Comparison of ENCODE assay signal across 14 mouse cellular contexts in genomic region chr7:43584790-43585189, GRCm38 (mm10). TPM values are rescaled to one million over a fixed set of nuclear protein-coding genes. Genes with fewer than 3 reads are reported as not detected.
DNase-seq lines count a peak whose midpoint lies in the region; ATAC-seq and TF ChIP-seq lines count a peak whose summit lies in the region.
"Had no signal": no experiment of that assay in that cellular context is flagged by ENCODE, and none has a peak within 500 bp of the region (broad histone marks: within the 10 kb centered on the region; RNA-seq: fewer than 3 reads in every experiment).

No protein-coding gene starts in this region.

- in situ Hi-C loops in CH12.LX (cut with MboI; ENCODE audit: low pct_ligation_motif_present, low pct_unique_long_range_greater_than_20kb, low sequenced_read_pairs) = no loop called here

- dilution Hi-C loops in CH12.LX (cut with MboI; ENCODE audit: extremely low pct_ligation_motif_present, extremely low pct_unique_long_range_greater_than_20kb, low sequenced_read_pairs) = no loop called here

- no peaks in the 10 kb centered on the region for H3K9me3 ChIP-seq in embryonic facial prominence, embryonic 11.5 days (replicated peaks; ENCODE audit: control insufficient read depth, low read length)
- H3K9me3 ChIP-seq in embryonic facial prominence, embryonic 10.5 days = no peaks in the 10 kb centered on the region
- H3K9me3 ChIP-seq in liver, embryonic 14.5 days (ENCODE audit: control insufficient read depth, low read length) = no peaks in the 10 kb centered on the region
- no peaks in the 10 kb centered on the region for H3K9me3 ChIP-seq in CH12.LX (replicated peaks; ENCODE audit: low read length)
- H3K9me3 ChIP-seq: limb, embryonic 12.5 days had no signal

- no peak for ATAC-seq in embryonic facial prominence, embryonic 11.5 days (replicated peaks; ENCODE audit: insufficient number of reproducible peaks, low FRiP score, low TSS enrichment, low read depth)
- ATAC-seq in liver, embryonic 14.5 days (ENCODE audit: insufficient read depth) = no peak

- DNase-seq in embryonic facial prominence, embryonic 11.5 days (ENCODE audit: low spot score) = peak; percentile 20
- DNase-seq in embryonic facial prominence, embryonic 10.5 days (ENCODE audit: low spot score) = no peak
- DNase-seq in liver, embryonic 14.5 days (ENCODE audit: low read depth in 3 of 3, low spot score in 3 of 3) = no peak
- DNase-seq in liver (no peak), CH12.LX (ENCODE audit: extremely low read depth) (no peak)
- no peak for DNase-seq in adrenal gland, postnatal 36 days
- DNase-seq in testis, postnatal 10 days (ENCODE audit: low spot score) = no peak
- DNase-seq: cerebellum, postnatal 36 days; kidney, adult 18-20 months had no signal

- no peak for TF ChIP-seq EP300 in liver, embryonic 14.5 days (IDR thresholded peaks at IDR 0.05; ENCODE audit: low read depth)
- TF ChIP-seq EP300 in CH12.LX (IDR thresholded peaks at IDR 0.05; ENCODE audit: low read length) = no peak

- H3K4me2 ChIP-seq in embryonic facial prominence, embryonic 11.5 days (ENCODE audit: low read depth, low read length) = no peak overlapping the region
- no peak overlapping the region for H3K4me2 ChIP-seq in liver, embryonic 14.5 days (ENCODE audit: low read depth)
- H3K4me2 ChIP-seq in CH12.LX (ENCODE audit: insufficient read depth, low read depth, poor library complexity, severe bottlenecking) = no peak overlapping the region
- H3K4me2 ChIP-seq: limb, embryonic 12.5 days had no signal

- H3K36me3 ChIP-seq in embryonic facial prominence, embryonic 11.5 days (replicated peaks; ENCODE audit: control insufficient read depth, insufficient read depth, low read depth, low read length) = peaks cover 14% of the 10 kb centered on the region
- H3K36me3 ChIP-seq in embryonic facial prominence, embryonic 10.5 days (replicated peaks) = peaks cover 73% of the 10 kb centered on the region
- H3K36me3 ChIP-seq in liver, embryonic 14.5 days (replicated peaks; ENCODE audit: control insufficient read depth, insufficient read depth, low read depth) = peaks cover 7% of the 10 kb centered on the region
- H3K36me3 ChIP-seq in CH12.LX (replicated peaks in 1 of 2; ENCODE audit: control insufficient read depth in 1 of 2, insufficient read depth in 1 of 2, low read length in 1 of 2) = peaks cover 45 to 70% of the 10 kb centered on the region in 2 experiments

- TF ChIP-seq CTCF in liver, embryonic 14.5 days (IDR thresholded peaks at IDR 0.05; ENCODE audit: low read depth) = peak; percentile 26
- TF ChIP-seq CTCF in CH12.LX (conservative IDR thresholded peaks at IDR 0.05 in 1 of 2, IDR thresholded peaks at IDR 0.05 in 1 of 2; ENCODE audit: low read depth in 2 of 2, low read length in 2 of 2) = peak in 1 of 2 experiments; percentile 37; a peak in 2 of 4 replicates
- TF ChIP-seq CTCF in cortical plate, adult 2 months (IDR thresholded peaks at IDR 0.05; ENCODE audit: extremely low read depth, insufficient read depth, low read length) = peak; percentile 20; the same call in 1 of the 2 replicates

- 93% methylated on average over 5 of the region's 5 CpGs for WGBS in embryonic facial prominence, embryonic 11.5 days
- WGBS in embryonic facial prominence, embryonic 10.5 days = 91% methylated on average over 5 of the region's 5 CpGs
- 71% methylated on average over 5 of the region's 5 CpGs for WGBS in liver, embryonic 14.5 days (ENCODE audit: insufficient replicate concordance)

- H3K27me3 ChIP-seq in embryonic facial prominence, embryonic 11.5 days (ENCODE audit: control insufficient read depth, insufficient read depth, low read length) = no peaks in the 10 kb centered on the region
- no peaks in the 10 kb centered on the region for H3K27me3 ChIP-seq in embryonic facial prominence, embryonic 10.5 days (replicated peaks; ENCODE audit: low read depth, poor library complexity, severe bottlenecking)
- H3K27me3 ChIP-seq in liver, embryonic 14.5 days (ENCODE audit: control insufficient read depth, insufficient read depth, low read length) = no peaks in the 10 kb centered on the region
- no peaks in the 10 kb centered on the region for H3K27me3 ChIP-seq in CH12.LX (replicated peaks)
- H3K27me3 ChIP-seq: limb, embryonic 12.5 days had no signal

- H3K79me2 ChIP-seq in CH12.LX (replicated peaks; ENCODE audit: control insufficient read depth, extremely low read depth, insufficient read depth, poor library complexity, severe bottlenecking) = peaks cover 15% of the 10 kb centered on the region

- no peak overlapping the region for H3K4me3 ChIP-seq in embryonic facial prominence, embryonic 11.5 days (ENCODE audit: low read depth, low read length)
- H3K4me3 ChIP-seq in embryonic facial prominence, embryonic 10.5 days = no peak overlapping the region
- H3K4me3 ChIP-seq in liver, embryonic 14.5 days (ENCODE audit: insufficient read depth in 1 of 2, low read depth in 2 of 2, low read length in 2 of 2) = no peak overlapping the region
- no peak overlapping the region for H3K4me3 ChIP-seq in CH12.LX (replicated peaks in 1 of 3; ENCODE audit: low read depth in 2 of 3, low read length in 2 of 3, poor library complexity in 1 of 3)
- no peak overlapping the region for H3K4me3 ChIP-seq in cortical plate, adult 2 months (ENCODE audit: insufficient read depth, low read length)
- H3K4me3 ChIP-seq: limb, embryonic 12.5 days had no signal

- TF ChIP-seq RAD21 in CH12.LX (IDR thresholded peaks at IDR 0.05; ENCODE audit: low read depth, low read length) = peak; percentile 6

- TF ChIP-seq POLR2A in CH12.LX (IDR thresholded peaks at IDR 0.05; ENCODE audit: low read depth, low read length) = no peak
- no peak for TF ChIP-seq POLR2A in cortical plate, adult 2 months (IDR thresholded peaks at IDR 0.05; ENCODE audit: extremely low read depth, insufficient read depth, low read length)

- no peaks in the 10 kb centered on the region for H3K4me1 ChIP-seq in embryonic facial prominence, embryonic 11.5 days (ENCODE audit: control insufficient read depth, insufficient read depth, low read length)
- peaks cover 15% of the 10 kb centered on the region for H3K4me1 ChIP-seq in embryonic facial prominence, embryonic 10.5 days
- H3K4me1 ChIP-seq in liver, embryonic 14.5 days (replicated peaks; ENCODE audit: control insufficient read depth in 2 of 2, insufficient read depth in 2 of 2, low read length in 1 of 2) = peaks cover 0 to 7% of the 10 kb centered on the region in 2 experiments; a peak in 2 of 4 replicates
- H3K4me1 ChIP-seq in CH12.LX (ENCODE audit: control insufficient read depth in 1 of 2, insufficient read depth in 2 of 2) = peaks cover 7 to 15% of the 10 kb centered on the region in 2 experiments
- no peaks in the 10 kb centered on the region; the same call in 1 of the 2 replicates for H3K4me1 ChIP-seq in cortical plate, adult 2 months (ENCODE audit: control insufficient read depth, insufficient read depth, low read length)

- H3K9ac ChIP-seq in embryonic facial prominence, embryonic 11.5 days (replicated peaks; ENCODE audit: low read length) = no peak overlapping the region
- no peak overlapping the region for H3K9ac ChIP-seq in liver, embryonic 14.5 days (replicated peaks)
- no peak overlapping the region for H3K9ac ChIP-seq in CH12.LX (ENCODE audit: insufficient read depth, low read depth)
- H3K9ac ChIP-seq: limb, embryonic 12.5 days had no signal

- H3K27ac ChIP-seq in embryonic facial prominence, embryonic 11.5 days (replicated peaks; ENCODE audit: low read depth, low read length) = no peak overlapping the region
- no peak overlapping the region for H3K27ac ChIP-seq in embryonic facial prominence, embryonic 10.5 days (replicated peaks)
- no peak overlapping the region for H3K27ac ChIP-seq in liver, embryonic 14.5 days
- no peak overlapping the region for H3K27ac ChIP-seq in CH12.LX (ENCODE audit: insufficient read depth, low read depth)
- no peak overlapping the region for H3K27ac ChIP-seq in cortical plate, adult 2 months (ENCODE audit: insufficient read depth, low read length)
- H3K27ac ChIP-seq: limb, embryonic 12.5 days; macrophage had no signal

RNA-seq across cellular contexts. Expression of gene Zfp719, which starts 5.4 kb away (rescaled TPM):
- polyA plus RNA-seq in embryonic facial prominence, embryonic 11.5 days (2014; fragmentation: Nextera tagmentation; extraction: Ambion mirVana) = 19.3 and 19.6 TPM in 2 replicates
- 15.0 and 15.6 TPM in 2 replicates for polyA plus RNA-seq in embryonic facial prominence, embryonic 10.5 days (2016; fragmentation: Nextera tagmentation; extraction: Ambion mirVana)
- polyA plus RNA-seq in liver, embryonic 14.5 days (2012; rRNA removed) = 0.56 and 0.87 TPM in 2 replicates
- 1.6 and 1.7 TPM in 2 replicates for polyA plus RNA-seq in liver, embryonic 14.5 days (2014; fragmentation: Nextera tagmentation; extraction: Ambion mirVana)
- total RNA-seq in CH12.LX (2012; rRNA removed) (5.8 and 6.6 TPM in 2 replicates), CH12.LX (2014; rRNA removed) (8.6 and 9.8 TPM in 2 replicates)
- 3.5 and 5.8 TPM in 2 replicates for polyA plus RNA-seq in CH12.LX (2012; ENCODE audit: insufficient read length, low read depth)
- 8.7 and 9.2 TPM in 2 replicates for polyA plus RNA-seq in cortical plate, adult 2 months (2012; rRNA removed)
- total RNA-seq in adrenal gland, postnatal 36 days (2021) = 10 to 100 TPM; 16.4 to 19.9 TPM

RNA-seq across cellular contexts. Expression of gene Zfp819, which starts 22.2 kb away (rescaled TPM):
- 0.14 and 0.67 TPM in 2 replicates for polyA plus RNA-seq in embryonic facial prominence, embryonic 11.5 days (2014; fragmentation: Nextera tagmentation; extraction: Ambion mirVana)
- 1.1 and 1.4 TPM in 2 replicates for polyA plus RNA-seq in embryonic facial prominence, embryonic 10.5 days (2016; fragmentation: Nextera tagmentation; extraction: Ambion mirVana)
- 0.07 TPM in 1 of 2 replicates, not detected in the other for polyA plus RNA-seq in liver, embryonic 14.5 days (2012; rRNA removed)
- not detected in 2 replicates for polyA plus RNA-seq in liver, embryonic 14.5 days (2014; fragmentation: Nextera tagmentation; extraction: Ambion mirVana)
- total RNA-seq in CH12.LX (2012; rRNA removed) (not detected in 2 replicates), CH12.LX (2014; rRNA removed) (not detected in 2 replicates)
- not detected in 2 replicates for polyA plus RNA-seq in CH12.LX (2012; ENCODE audit: insufficient read length, low read depth)
- polyA plus RNA-seq in cortical plate, adult 2 months (2012; rRNA removed) = 0.15 and 0.21 TPM in 2 replicates
- total RNA-seq in adrenal gland, postnatal 36 days (2021) = under 1 TPM in 1 of 2 experiments, not detected in 1; 0.26 TPM
- total RNA-seq: heart, adult 8-10 months; heart, postnatal 25 days had no signal
- polyA plus RNA-seq: macrophage had no signal

RNA-seq across cellular contexts. Expression of gene Zfp658, which starts 22.7 kb away (rescaled TPM):
- 5.4 and 7.1 TPM in 2 replicates for polyA plus RNA-seq in embryonic facial prominence, embryonic 11.5 days (2014; fragmentation: Nextera tagmentation; extraction: Ambion mirVana)
- polyA plus RNA-seq in embryonic facial prominence, embryonic 10.5 days (2016; fragmentation: Nextera tagmentation; extraction: Ambion mirVana) = 5.4 and 6.2 TPM in 2 replicates
- polyA plus RNA-seq in liver, embryonic 14.5 days (2012; rRNA removed) = 0.18 and 0.33 TPM in 2 replicates
- polyA plus RNA-seq in liver, embryonic 14.5 days (2014; fragmentation: Nextera tagmentation; extraction: Ambion mirVana) = 0.15 and 0.25 TPM in 2 replicates
- total RNA-seq in CH12.LX (2012; rRNA removed) = 2.5 and 2.9 TPM in 2 replicates
- 3.3 and 3.4 TPM in 2 replicates for total RNA-seq in CH12.LX (2014; rRNA removed)
- 2.0 and 2.3 TPM in 2 replicates for polyA plus RNA-seq in CH12.LX (2012; ENCODE audit: insufficient read length, low read depth)
- 5.9 and 6.1 TPM in 2 replicates for polyA plus RNA-seq in cortical plate, adult 2 months (2012; rRNA removed)
- 1 to 10 TPM; 2.5 to 2.6 TPM for total RNA-seq in adrenal gland, postnatal 36 days (2021)

RNA-seq across cellular contexts. Expression of gene Cd33, which starts 40.6 kb away (rescaled TPM):
- polyA plus RNA-seq in embryonic facial prominence, embryonic 11.5 days (2014; fragmentation: Nextera tagmentation; extraction: Ambion mirVana) = 1.3 and 1.5 TPM in 2 replicates
- 0.39 and 0.51 TPM in 2 replicates for polyA plus RNA-seq in embryonic facial prominence, embryonic 10.5 days (2016; fragmentation: Nextera tagmentation; extraction: Ambion mirVana)
- 0.95 and 1.4 TPM in 2 replicates for polyA plus RNA-seq in liver, embryonic 14.5 days (2012; rRNA removed)
- 1.5 and 1.9 TPM in 2 replicates for polyA plus RNA-seq in liver, embryonic 14.5 days (2014; fragmentation: Nextera tagmentation; extraction: Ambion mirVana)
- total RNA-seq in CH12.LX (2012; rRNA removed) (0.08 TPM in 1 of 2 replicates, not detected in the other), CH12.LX (2014; rRNA removed) (0.09 and 0.43 TPM in 2 replicates)
- polyA plus RNA-seq in CH12.LX (2012; ENCODE audit: insufficient read length, low read depth) = 0.33 and 0.40 TPM in 2 replicates
- polyA plus RNA-seq in cortical plate, adult 2 months (2012; rRNA removed) = 9.3 and 11.2 TPM in 2 replicates
- total RNA-seq in adrenal gland, postnatal 36 days (2021) = 1 to 10 TPM; 2.2 to 3.7 TPM

RNA-seq across cellular contexts. Expression of gene Ceacam18, which starts 49.7 kb away (rescaled TPM):
- polyA plus RNA-seq in embryonic facial prominence, embryonic 11.5 days (2014; fragmentation: Nextera tagmentation; extraction: Ambion mirVana) = not detected in 2 replicates
- polyA plus RNA-seq in embryonic facial prominence, embryonic 10.5 days (2016; fragmentation: Nextera tagmentation; extraction: Ambion mirVana) = not detected in 2 replicates
- polyA plus RNA-seq in liver, embryonic 14.5 days (2012; rRNA removed) = not detected in 2 replicates
- 0.08 TPM in 1 of 2 replicates, not detected in the other for polyA plus RNA-seq in liver, embryonic 14.5 days (2014; fragmentation: Nextera tagmentation; extraction: Ambion mirVana)
- total RNA-seq in CH12.LX (2012; rRNA removed) (not detected in 2 replicates), CH12.LX (2014; rRNA removed) (not detected in 2 replicates)
- not detected in 2 replicates for polyA plus RNA-seq in CH12.LX (2012; ENCODE audit: insufficient read length, low read depth)
- polyA plus RNA-seq in cortical plate, adult 2 months (2012; rRNA removed) = 0.04 TPM in 1 of 2 replicates, not detected in the other
- total RNA-seq in adrenal gland, postnatal 36 days (2021) = not detected
- total RNA-seq: heart, adult 8-10 months; heart, postnatal 25 days had no signal
- polyA plus RNA-seq: limb, embryonic 12.5 days; macrophage had no signal
